Mouse (Mus musculus): Measurements from ENCODE around the gene Ell.

The Ell gene

DNA sequence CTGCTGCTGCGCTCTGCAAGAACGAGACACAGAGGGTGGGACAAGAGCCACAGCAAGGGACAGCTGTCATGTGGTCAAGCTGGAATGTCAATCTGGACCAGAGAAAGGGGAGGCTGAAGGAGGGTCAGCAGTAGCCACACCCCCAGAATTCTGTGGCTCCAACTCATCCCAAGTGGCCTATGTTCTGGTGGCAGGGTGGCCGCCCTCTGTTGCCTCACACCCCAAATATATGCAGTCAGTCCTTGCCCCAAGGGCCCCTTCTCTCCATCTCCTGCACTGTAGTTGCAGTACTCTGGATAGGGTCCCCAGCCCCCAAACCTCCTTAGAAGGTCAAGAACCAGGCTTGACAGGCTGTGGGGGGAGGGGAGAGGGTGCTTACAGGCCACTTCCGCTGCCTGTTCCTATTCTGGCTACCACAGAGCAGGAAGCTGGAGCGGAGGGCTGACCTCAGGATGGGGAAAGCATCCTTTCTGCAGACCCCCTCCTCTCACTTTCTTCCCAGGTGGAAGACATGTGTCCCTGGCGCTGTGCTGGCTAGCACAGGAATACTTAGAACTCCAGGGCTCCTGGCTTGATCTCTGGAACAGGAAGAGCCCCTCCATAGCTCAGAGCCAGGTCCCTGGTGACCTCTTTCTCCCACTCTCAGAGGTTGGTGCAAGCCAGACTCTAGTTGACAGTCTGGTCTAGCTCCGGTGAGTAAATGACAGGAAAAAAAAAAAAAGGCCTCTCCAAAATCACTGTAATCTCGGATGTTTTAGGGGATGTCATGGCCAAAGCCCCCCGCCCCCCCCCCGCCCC, 61.4 kb downstream of the Ell start:
- DNase-seq, result peak; percentile 54

DNA sequence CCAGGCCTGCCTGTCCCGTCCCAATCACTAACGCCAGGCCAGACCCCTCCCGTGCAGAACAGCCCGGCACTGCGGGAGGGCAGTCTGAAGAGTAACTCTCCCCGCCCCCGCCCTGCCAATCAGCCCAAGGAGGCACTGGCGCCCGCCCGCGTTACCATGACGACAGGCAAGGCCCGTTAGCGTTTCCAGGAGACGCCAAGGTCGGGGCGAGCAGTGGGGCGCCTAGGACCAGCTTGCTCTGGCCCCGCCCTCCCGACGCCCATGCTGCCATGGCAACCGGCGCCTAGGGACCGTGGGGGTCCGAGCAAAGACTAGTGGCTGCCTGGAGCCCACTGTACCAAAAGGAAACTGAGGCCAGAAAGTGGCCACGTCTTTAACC, 62.0 kb downstream of the Ell start:
- peak; percentile 81 for DNase-seq

DNA sequence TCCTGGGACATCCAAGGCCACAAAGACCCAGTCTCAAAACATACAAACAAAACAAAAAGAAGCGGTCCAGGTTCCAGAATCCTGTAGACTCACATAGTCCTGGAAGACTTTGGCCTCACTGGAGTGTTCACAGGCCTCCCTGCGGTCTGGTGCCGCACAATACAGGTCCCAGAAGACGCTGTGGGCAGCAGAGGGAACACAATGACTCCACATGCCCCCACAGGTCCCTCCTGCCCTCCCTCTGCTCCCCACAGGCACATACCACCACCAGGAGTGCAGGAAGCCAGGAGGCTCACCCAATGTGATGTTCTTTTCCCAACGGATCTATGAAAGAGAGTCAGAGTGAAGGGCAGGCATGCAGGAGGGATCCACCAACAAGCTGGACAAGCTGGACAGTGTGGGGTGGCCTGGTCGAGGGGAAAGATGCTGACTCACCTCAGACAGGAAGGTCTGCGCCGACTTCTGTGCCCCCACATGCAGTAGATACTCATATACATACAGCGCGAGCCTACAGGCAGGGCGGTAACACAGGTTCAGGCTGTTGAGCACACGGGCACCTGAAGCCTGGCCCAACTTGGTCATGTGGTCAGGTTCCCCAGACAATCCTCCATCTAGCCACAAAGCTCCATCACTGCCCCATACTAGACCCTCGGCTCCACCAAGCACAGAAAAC, 63.0 kb downstream of the Ell start:
- no peak for DNase-seq

DNA sequence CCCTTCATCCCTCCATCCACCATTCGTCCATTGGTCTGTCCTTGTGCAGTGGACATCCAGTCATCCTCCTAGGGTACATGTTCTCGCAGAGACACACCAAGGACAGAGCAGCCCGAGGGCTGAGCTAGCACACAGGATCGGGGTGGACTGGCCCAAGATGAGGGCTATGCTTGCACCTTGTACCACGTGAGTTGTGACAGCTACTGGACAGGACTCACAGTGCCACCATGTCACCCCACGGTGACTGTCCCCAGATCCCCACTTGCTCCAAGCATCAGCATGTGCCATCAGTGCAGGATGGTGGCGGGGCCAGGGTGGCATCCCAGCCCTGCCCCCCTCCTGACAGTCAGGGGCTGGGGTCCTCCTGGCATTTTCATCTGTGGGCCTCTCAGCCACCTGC, 65.3 kb downstream of the Ell start:
- DNase-seq, result no peak

DNA sequence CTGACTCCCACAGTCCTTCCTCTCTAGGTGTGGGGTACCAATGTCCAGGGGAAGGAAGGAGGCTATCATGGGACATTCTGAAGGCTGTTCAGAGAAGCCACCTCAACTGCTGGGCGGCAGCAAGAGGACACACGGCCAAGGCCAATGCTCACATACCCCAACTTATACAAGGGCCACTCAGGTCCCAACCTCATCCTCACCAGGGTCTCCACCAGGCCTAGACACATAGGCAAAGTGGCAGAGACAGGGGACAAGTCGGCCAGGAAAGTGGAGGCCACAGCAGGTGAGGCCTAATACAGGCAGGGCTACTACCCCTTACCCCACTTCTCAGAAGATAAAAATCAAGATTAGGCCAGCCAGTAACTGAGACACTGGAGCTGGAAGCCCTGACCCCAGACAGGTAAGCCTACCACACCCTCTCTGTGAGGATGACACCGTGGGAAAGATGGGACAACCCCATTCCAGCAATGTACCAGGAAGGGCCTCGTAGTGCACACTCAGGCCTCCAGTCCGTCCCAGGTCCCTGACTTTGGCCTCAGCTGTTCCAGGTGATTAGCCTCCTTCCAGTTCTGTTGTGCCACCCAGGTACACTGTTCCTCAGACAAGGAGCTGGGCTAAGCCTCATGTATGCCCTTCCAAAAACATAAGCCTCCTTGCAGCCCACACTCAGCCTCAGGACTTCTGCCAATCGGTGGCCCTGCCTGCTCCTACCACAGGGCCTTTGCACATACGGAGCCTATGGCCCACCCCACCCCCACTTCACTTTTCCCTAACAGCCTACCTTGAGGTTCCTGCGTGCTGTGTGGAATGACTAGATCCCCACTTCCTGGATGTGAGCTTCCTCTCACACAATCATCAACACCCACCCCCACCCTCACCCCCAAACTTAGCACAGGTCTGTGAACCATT, 66.9 kb downstream of the Ell start:
- no peak for DNase-seq

DNA sequence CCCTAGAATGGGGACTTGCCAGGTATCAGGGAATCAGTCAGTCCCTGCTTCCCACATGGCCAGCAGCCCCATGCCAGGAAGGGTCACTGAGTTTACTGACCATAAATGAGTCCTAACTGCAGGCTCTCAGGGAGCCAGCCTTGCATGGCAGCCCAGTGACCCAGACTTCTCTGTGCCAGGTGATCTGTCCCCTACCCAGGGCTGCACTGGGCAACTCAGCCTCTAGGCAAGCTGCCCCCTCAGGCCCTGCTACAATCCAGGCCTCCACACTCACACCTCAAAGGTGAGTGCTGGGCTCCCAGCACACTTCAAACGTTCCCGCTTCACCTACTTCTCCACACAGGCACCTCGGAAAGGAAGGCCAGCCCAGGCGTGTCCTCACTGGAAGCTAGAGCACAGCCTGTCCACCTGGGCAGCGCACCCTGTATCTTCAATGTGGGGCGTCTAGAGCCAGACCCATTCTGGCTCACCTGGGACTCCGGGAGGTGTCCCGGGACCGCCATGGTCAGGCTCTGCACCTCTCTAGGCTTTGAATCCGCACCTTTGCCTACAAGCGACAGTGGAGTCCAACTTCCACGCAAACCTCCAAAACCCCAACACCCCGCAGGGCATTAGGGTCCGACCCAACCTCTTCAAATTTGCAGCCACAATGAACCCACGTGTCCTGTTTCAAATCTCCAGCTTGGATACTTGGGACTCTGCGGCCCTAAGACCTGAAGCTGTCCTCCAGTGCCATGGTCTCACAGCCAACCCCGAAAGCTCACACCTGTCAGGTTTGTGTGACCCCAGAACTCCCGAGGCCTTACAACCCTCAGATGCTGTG, 67.7 kb downstream of the Ell start:
- DNase-seq, result peak; percentile 36

DNA sequence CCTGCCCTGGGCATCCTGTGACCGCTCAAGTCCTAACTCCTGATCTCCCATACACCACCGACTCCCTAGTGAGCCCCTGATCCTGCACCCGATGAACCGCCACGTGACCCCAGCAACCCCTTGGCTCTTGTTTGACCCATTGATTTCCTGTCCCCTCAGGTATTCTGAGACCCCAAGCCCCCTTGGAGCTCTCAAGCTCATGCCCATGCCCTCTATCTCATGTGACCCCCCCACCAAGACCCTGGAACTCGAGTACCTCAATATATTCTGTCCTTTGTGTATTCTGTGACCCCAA, 68.3 kb downstream of the Ell start:
- peak; percentile 19 for DNase-seq

DNA sequence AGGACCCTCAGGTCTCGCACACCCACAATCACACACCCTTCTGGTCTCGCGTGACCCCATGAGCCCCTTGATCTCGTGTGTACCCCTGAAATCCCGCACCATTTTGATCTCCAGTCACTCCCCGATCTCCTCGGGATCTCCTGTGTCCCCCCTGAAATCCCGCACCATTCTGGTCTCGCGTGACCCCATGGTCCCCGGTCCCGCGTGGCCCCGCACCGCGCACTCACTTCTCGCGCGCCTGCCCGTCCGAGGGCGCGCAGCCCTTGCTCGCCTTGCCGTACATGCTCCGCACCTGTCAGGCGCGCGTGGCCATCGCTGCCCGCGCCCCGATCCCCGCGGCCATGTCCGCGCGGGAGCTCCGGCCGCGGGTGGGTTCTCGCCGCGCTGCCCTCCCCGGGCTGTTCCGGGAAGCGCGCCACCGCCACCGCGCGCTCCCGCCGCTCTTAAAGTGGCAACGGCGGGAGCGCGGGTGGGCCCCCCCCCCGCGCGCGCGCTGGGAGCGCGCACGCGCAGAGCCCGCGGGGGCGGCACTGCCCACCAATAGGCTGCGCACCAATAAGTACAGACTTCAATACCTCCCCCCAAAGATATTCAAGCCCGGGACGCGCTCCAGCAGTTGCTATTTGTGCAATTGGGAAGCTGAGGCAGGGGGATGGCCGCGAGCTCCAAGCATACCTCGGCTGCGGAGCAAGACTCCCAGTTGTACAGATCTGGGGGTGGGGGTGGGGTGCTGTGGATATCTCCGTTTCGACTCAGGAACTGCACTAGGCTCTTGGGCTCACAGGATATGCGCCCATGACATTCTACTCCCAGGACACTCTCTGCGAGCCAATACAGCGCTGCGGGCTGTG, 68.9 kb downstream of the Ell start:
- peak; percentile 48 for DNase-seq

DNA sequence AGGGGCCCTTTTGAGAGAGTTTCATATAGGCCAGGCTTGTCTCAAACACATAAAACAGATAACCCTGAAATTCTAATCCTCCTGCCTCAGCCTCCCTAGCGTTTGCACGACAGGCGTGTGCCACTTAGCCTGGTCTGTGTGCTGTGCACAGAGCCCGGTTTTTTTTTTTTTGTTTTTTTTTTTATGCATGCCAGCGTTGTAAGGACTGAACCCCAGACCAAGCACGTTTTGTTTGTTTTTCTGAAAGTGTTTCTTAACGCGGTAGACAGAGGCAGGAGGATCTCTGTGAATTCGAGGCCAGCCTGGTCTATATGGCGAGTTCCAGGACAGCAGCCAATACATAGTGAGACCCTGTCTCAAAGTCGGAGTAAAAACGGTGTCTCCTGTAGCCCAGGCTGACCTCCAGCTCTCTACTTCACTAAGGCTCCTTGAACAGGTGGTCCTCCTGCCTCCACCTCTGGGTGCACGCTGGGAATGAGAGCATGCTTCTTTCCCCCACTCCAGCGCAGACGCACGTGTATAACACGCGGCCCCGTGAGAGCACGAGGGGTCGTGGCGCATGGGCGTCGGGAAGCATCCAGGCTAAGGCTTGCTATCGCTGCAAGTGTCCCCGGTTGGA, 69.6 kb downstream of the Ell start, which contains the start of gene Ssbp4:
Gene Ssbp4, minus strand, starts transcription at position 124 of the 619 bp plus-strand sequence.
- no peak for DNase-seq

DNA sequence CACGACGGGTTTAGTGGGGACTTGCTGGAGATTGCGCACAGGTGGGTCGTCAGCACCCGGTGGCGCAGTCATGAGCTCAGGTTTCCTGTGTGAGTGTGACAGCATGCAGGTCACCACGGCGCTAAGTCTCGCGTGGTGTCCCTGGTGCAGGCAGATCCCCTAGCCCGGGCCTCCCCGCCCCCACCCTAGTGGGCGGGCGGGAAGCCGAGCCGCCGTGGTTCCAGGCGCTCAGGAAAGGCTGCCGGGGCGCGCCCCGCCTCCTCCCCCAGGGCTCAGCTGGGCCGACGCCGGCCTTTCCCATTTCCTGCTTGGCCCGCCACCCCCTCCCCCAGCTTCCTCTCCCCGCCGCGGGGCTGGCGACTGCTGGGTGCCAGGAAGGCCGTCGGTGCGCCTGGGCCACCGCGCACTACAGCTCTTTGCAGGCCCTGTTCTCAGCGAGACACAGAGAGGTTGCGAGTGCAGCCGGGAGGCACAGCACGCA, 70.2 kb downstream of the Ell start:
- peak; percentile 85 for DNase-seq

DNA sequence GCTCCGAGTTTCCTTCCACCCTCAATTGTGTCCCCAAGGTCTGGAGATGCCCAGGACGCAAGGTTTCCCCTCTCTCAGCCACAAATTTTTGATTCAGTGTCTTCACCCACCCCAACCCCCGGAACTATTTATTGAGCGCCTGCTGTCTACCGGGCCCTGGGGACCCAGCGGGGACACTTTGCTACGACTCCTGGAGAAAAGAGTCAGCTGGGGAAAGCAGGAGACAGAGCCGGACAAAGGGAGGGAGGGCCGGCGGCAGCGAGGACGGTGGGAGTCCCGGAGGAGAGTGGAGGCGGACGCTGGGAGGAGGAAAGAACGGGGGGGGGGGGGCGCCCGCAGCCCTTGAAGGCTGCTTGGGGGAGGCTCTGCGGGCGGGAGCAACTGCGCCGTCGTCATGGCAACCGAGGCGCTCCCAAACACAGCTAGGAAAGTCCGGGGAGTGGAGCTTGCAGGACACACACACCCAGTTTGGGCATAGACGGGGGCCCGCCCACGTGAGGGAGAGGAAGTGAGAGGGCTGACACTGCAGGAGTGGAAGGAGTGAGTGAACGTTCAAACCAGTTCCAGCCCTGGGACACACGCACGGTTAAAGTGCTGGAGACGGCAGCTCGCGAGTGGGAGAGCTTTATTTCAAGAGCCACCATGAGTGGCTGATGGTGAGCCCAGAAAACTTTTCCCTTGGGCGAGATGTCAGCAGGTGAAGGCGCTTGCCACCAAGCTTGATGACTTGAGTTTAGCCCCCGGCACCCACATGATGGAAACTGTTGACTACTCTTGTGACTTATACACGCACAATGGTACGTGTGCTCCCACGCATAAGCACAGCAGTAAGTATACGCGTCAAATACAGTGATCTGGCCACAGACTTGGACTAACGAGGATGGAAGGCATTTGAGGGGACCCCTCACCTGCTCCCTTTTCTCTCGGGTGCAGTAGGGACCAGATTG, 70.9 kb downstream of the Ell start:
- DNase-seq, result peak; percentile 82

DNA sequence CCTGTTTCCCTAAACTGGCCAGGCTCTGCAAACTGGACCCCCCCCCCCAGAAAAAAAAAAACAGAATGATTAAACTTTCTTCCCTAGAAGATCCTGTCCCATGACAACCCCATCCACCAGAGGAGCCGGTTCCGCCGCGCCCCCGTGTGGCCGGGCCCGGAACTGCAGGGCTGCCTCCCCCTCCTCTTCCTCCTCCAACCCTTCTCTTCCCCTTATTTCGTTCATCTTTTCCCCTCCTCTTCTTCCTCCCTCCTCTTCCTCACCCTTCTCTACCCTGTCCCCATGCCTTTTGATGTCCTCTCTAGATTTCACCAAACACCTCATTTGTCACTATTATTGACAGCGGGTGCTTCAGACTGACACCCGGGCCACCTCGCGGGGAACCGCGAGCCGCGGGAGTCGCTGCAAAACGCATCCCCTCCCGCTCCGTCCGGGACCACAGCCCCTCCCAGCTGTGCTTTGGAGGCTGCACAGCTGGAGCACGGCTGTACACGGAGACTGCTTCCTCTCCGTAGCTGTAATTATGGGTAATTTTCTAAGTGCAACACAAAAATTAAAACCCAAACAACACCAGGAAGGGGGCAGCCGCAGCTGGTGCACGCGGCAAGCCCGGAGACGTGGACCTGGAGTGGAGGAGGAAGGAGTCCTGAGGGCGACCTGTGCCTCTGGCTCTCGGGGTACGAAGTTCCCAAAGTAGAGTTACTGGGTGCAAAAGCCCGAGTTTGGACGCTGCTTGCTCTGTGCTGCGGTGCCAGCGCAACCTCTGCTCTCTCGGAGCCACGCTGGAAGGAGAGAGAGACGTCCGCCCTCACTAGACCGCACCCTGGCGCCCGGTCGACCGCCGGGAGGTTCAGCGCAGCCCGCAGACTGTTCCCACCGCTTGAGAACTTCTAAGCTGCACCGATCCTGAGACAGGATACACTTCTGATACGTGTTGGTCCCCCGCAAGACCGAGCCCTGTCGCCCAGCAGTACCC, 71.8 kb downstream of the Ell start:
- DNase-seq, result peak; percentile 83

DNA sequence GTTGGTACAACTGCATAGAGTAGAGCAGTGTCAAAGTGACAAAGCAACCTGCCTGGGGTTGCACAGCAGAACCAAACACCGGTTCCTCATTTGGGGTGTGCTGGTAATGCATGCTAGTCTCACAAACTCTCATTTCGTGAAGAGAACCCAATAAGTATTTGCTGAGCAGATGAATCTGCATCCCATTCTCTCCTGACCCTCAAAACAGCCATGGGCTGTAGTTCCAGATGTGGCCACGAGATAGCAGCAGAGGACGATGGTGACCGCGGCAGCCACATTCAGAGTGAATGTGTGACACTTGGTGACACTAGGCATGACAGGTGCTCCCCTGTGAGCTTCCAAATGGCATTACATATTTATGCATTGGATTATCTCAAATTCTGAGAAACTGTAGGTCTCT, 72.6 kb downstream of the Ell start:
- peak; percentile 93 for DNase-seq

DNA sequence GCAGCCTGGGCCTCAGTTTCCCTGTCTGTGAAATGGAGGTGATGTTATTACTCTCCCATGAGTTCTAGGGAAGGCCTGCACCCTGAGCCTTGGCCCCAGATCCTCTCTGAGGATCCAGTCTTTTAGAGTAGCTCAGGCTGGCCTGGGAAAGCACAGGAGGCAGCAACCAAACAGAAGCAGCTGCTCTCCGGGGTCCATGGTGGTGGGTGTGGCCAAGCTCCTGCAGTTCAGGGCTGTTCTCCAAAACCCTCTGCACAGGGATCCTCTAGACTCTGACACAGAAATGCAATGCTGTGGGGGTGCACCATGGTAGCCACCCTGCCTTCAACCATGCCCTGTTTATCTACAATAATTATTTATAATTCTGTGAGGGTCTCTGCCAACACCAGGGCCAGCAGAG, 74.5 kb downstream of the Ell start:
- DNase-seq, result no peak

DNA sequence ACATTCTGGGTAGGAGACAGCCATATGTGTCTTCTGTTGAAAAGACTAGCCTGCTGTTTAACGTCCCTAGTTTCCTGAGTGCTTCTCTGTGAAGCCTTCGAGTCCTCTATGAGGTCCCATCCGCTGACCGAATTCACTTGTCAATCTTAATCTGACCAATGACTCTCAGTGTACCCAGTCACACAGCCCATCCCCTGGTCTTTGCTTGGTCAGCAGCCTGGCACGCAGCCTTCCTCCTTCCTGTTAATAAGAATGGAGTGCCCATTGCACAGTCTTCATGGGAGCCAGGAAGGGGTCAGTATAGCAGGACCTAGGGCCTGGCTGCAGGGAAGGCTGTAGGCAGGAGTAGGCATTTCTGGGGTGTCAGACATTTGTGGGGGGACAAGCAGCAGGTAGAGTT, 75.2 kb downstream of the Ell start:
- no peak for DNase-seq

DNA sequence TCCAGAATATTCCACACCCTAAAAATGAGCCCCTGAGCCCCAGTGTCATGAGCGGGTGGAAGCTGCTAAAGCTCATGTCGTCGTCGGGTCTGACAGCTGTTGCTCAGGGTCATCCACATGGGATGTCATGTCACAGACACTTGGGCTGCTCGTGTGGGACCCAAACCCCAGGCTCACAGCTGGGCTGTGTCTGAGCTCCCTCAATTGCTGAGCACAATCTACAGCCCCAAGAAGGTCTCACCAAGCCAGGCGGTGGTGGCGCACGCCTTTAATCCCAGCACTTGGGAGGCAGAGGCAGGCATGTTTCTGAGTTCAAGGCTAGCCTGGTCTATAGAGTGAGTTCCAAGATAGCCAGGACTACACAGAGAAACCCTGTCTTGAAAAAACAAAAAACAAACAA, 76.0 kb downstream of the Ell start:
- no peak for DNase-seq

DNA sequence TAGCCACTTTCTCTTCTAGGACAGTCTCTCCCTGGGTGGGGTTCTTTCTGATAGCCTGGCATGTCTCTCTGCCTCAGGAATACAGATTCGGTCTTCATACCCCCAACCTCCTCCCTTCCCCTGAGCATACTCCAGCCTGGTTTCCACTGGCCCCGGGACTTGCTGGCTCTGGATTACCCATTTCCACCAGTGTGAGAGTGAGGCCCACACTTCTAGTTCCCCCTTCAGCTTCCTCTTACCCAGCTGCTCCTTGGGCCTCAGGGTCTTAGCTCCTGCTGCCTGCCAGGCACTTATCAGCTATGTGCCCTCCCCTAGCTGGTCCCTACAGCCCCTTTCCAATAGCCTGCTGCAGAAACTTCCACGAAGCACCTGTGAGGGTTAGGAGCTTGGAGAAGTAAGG, 76.6 kb downstream of the Ell start, which contains the start of gene Lrrc25:
Gene Lrrc25, plus strand, starts transcription at position 262 of the 400 bp plus-strand sequence.
- no peak for DNase-seq

DNA sequence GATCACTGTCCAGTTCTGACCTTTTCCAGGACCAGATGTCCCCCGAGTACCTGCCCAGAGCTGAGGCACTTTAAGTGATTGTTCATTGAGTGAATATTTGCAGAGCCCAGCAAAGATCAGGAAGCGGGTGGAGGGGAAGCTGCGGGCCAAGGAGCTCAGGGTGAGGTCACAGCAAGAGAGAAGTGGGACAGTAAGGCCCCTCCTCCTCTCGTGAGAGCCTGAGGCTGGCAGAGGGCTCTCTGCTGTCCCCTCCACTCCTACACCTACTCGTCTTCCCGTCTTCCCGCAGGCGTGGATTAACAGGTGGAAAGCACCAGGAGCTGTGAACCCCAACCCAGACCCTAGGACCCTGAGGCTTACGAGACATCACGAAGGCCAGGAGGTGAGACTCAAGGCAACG, 77.4 kb downstream of the Ell start:
- no peak for DNase-seq

DNA sequence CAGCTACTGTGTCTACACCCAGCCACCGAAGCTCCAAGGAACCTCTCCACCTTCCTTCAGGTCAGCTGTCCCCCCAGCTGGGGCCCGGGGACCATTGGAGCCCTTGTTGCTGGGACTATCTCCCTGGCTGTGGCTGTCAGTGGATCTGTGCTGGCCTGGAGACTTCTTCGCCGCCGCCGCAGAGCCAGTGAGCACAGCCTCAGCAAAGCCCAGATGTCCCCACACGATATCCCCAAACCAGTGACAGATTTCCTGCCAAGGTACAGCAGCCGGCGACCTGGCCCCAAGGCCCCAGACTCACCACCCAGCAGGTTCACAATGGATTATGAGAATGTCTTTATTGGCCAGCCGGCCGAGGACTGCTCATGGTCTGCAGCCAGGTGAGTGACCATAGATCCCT, 78.7 kb downstream of the Ell start:
- DNase-seq, result no peak
